Mouse (Mus musculus): ENCODE results near the gene Stmn1. TPM values are rescaled to one million over a fixed set of nuclear protein-coding genes. Genes with fewer than 3 reads are reported as not detected.

The Stmn1 gene
- total and polyA plus RNA-seq, 3 experiments, result 171 to 935 (median 179) TPM

- H3K4me3 ChIP-seq (ENCODE audit: low read depth, low read length), result no peak overlapping the region
- no peaks in the 10 kb centered on the region for H3K9me3 ChIP-seq (replicated peaks)
- DNase-seq (ENCODE audit: low spot score) (no peak), ATAC-seq (ENCODE audit: extremely low read depth, insufficient number of reproducible peaks, low FRiP score, poor library complexity, severe bottlenecking) (no peak)
- H3K4me1 ChIP-seq (ENCODE audit: insufficient read depth, low read depth, low read length), result peaks cover 5% of the 10 kb centered on the region
- peaks cover 62% of the 10 kb centered on the region for H3K27me3 ChIP-seq (ENCODE audit: insufficient read depth, low read length)
- no peaks in the 10 kb centered on the region for H3K36me3 ChIP-seq (replicated peaks)
- TF ChIP-seq GATA2 (IDR thresholded peaks at IDR 0.05; ENCODE audit: borderline replicate concordance, low read depth, low read length), result no peak
These were observed 23.2 kb upstream of the Stmn1 start for GRCm38 (mm10) chr4:134444949-134445348.

GRCm38 (mm10) chr4:134445489-134445888 is 22.6 kb upstream of the Stmn1 start:
- H3K36me3 ChIP-seq (replicated peaks), result no peaks in the 10 kb centered on the region
- DNase-seq (ENCODE audit: low spot score) (no peak), ATAC-seq (ENCODE audit: extremely low read depth, insufficient number of reproducible peaks, low FRiP score, poor library complexity, severe bottlenecking) (no peak)
- H3K9me3 ChIP-seq (replicated peaks), result no peaks in the 10 kb centered on the region
- H3K27me3 ChIP-seq (ENCODE audit: insufficient read depth, low read length), result peaks cover 67% of the 10 kb centered on the region
- no peak overlapping the region for H3K4me3 ChIP-seq (ENCODE audit: low read depth, low read length)
- H3K4me1 ChIP-seq (ENCODE audit: insufficient read depth, low read depth, low read length), result peaks cover 2% of the 10 kb centered on the region; the same call in 1 of the 2 replicates
- no peak for TF ChIP-seq CTCF (IDR thresholded peaks at IDR 0.05; ENCODE audit: low read depth, low read length)
- no peak for TF ChIP-seq GATA1 (IDR thresholded peaks at IDR 0.05; ENCODE audit: borderline replicate concordance, low read length)
- no peak for TF ChIP-seq TAL1 (conservative IDR thresholded peaks at IDR 0.05; ENCODE audit: low read depth, low read length)
- no peak for TF ChIP-seq POLR2AphosphoS5 (IDR thresholded peaks at IDR 0.05; ENCODE audit: insufficient replicate concordance, low read depth, low read length)
- no peak for TF ChIP-seq GATA2 (IDR thresholded peaks at IDR 0.05; ENCODE audit: borderline replicate concordance, low read depth, low read length)

GRCm38 (mm10) chr4:134447966-134448365 is 20.2 kb upstream of the Stmn1 start:
- peaks cover 2% of the 10 kb centered on the region; the same call in 1 of the 2 replicates for H3K4me1 ChIP-seq (ENCODE audit: insufficient read depth, low read depth, low read length)
- H3K27me3 ChIP-seq (ENCODE audit: insufficient read depth, low read length), result peaks cover 54% of the 10 kb centered on the region
- ATAC-seq (ENCODE audit: extremely low read depth, insufficient number of reproducible peaks, low FRiP score, poor library complexity, severe bottlenecking), result no peak
- no peak overlapping the region for H3K4me3 ChIP-seq (ENCODE audit: low read depth, low read length)
- no peaks in the 10 kb centered on the region for H3K36me3 ChIP-seq (replicated peaks)
- TF ChIP-seq CTCF (IDR thresholded peaks at IDR 0.05; ENCODE audit: low read depth, low read length) (no peak), GATA1 (IDR thresholded peaks at IDR 0.05; ENCODE audit: borderline replicate concordance, low read length) (no peak), TAL1 (conservative IDR thresholded peaks at IDR 0.05; ENCODE audit: low read depth, low read length) (no peak)
- DNase-seq (ENCODE audit: low spot score), result no peak
- H3K9me3 ChIP-seq (replicated peaks), result no peaks in the 10 kb centered on the region

GRCm38 (mm10) chr4:134449595-134450391 is 18.3 kb upstream of the Stmn1 start:
- no peak overlapping the region for H3K4me3 ChIP-seq (ENCODE audit: low read depth, low read length)
- no peaks in the 10 kb centered on the region for H3K9me3 ChIP-seq (replicated peaks)
- H3K4me1 ChIP-seq (ENCODE audit: insufficient read depth, low read depth, low read length), result peaks cover 2% of the 10 kb centered on the region; the same call in 1 of the 2 replicates
- no peaks in the 10 kb centered on the region for H3K36me3 ChIP-seq (replicated peaks)
- TF ChIP-seq GATA1 (IDR thresholded peaks at IDR 0.05; ENCODE audit: borderline replicate concordance, low read length), result no peak
- no peak for TF ChIP-seq TAL1 (conservative IDR thresholded peaks at IDR 0.05; ENCODE audit: low read depth, low read length)
- TF ChIP-seq POLR2AphosphoS5 (IDR thresholded peaks at IDR 0.05; ENCODE audit: insufficient replicate concordance, low read depth, low read length), result no peak
- no peak for TF ChIP-seq CTCF (IDR thresholded peaks at IDR 0.05; ENCODE audit: low read depth, low read length)
- no peak for TF ChIP-seq GATA2 (IDR thresholded peaks at IDR 0.05; ENCODE audit: borderline replicate concordance, low read depth, low read length)
- H3K27me3 ChIP-seq (ENCODE audit: insufficient read depth, low read length), result peaks cover 58% of the 10 kb centered on the region
- DNase-seq (ENCODE audit: low spot score), result no peak
- no peak for ATAC-seq (ENCODE audit: extremely low read depth, insufficient number of reproducible peaks, low FRiP score, poor library complexity, severe bottlenecking)

GRCm38 (mm10) chr4:134450392-134451195 is 17.5 kb upstream of the Stmn1 start:
- no peaks in the 10 kb centered on the region for H3K36me3 ChIP-seq (replicated peaks)
- no peak for TF ChIP-seq CTCF (IDR thresholded peaks at IDR 0.05; ENCODE audit: low read depth, low read length)
- TF ChIP-seq POLR2AphosphoS5 (IDR thresholded peaks at IDR 0.05; ENCODE audit: insufficient replicate concordance, low read depth, low read length), result no peak
- TF ChIP-seq GATA1 (IDR thresholded peaks at IDR 0.05; ENCODE audit: borderline replicate concordance, low read length), result no peak
- TF ChIP-seq GATA2 (IDR thresholded peaks at IDR 0.05; ENCODE audit: borderline replicate concordance, low read depth, low read length), result no peak
- no peak for TF ChIP-seq TAL1 (conservative IDR thresholded peaks at IDR 0.05; ENCODE audit: low read depth, low read length)
- H3K4me1 ChIP-seq (ENCODE audit: insufficient read depth, low read depth, low read length), result peaks cover 4% of the 10 kb centered on the region
- peaks cover 63% of the 10 kb centered on the region for H3K27me3 ChIP-seq (ENCODE audit: insufficient read depth, low read length)
- no peaks in the 10 kb centered on the region for H3K9me3 ChIP-seq (replicated peaks)
- DNase-seq (ENCODE audit: low spot score) (no peak), ATAC-seq (ENCODE audit: extremely low read depth, insufficient number of reproducible peaks, low FRiP score, poor library complexity, severe bottlenecking) (no peak)
- H3K4me3 ChIP-seq (ENCODE audit: low read depth, low read length), result no peak overlapping the region

- Histone ChIP-seq H3K4me3 (ENCODE audit: low read depth, low read length) (no peak overlapping the region), H3K36me3 (replicated peaks) (no peaks in the 10 kb centered on the region), H3K9me3 (replicated peaks) (no peaks in the 10 kb centered on the region), H3K4me1 (ENCODE audit: insufficient read depth, low read depth, low read length) (peaks cover 4% of the 10 kb centered on the region), H3K27me3 (ENCODE audit: insufficient read depth, low read length) (peaks cover 64% of the 10 kb centered on the region)
- no peak for TF ChIP-seq TAL1 (conservative IDR thresholded peaks at IDR 0.05; ENCODE audit: low read depth, low read length)
- no peak for TF ChIP-seq GATA1 (IDR thresholded peaks at IDR 0.05; ENCODE audit: borderline replicate concordance, low read length)
- TF ChIP-seq POLR2AphosphoS5 (IDR thresholded peaks at IDR 0.05; ENCODE audit: insufficient replicate concordance, low read depth, low read length), result no peak
- TF ChIP-seq GATA2 (IDR thresholded peaks at IDR 0.05; ENCODE audit: borderline replicate concordance, low read depth, low read length), result no peak
- TF ChIP-seq CTCF (IDR thresholded peaks at IDR 0.05; ENCODE audit: low read depth, low read length), result no peak
- ATAC-seq (ENCODE audit: extremely low read depth, insufficient number of reproducible peaks, low FRiP score, poor library complexity, severe bottlenecking) (no peak), DNase-seq (ENCODE audit: low spot score) (no peak)
These were observed 16.6 kb upstream of the Stmn1 start for GRCm38 (mm10) chr4:134451484-134451883.
